Mouse (Mus musculus) liver (tissue): ENCODE results near the gene Gm20518.

Source experiments
- DNase-seq: peaks from one replicate; pipeline ENCODE4 v3.0.0-alpha.2; 2020; ENCODE audit warnings: mixed read lengths

The Gm20518 gene

GRCm38 (mm10) chr16:17891567-17891959, at the start of gene Gm20518:
Gene Gm20518 (minus strand): TSS chr16:17891671.
- DNase-seq = peak; percentile 100

- DNase-seq = peak; percentile 84
These were observed 47.8 kb upstream of the Gm20518 start for GRCm38 (mm10) chr16:17939255-17939751.

GRCm38 (mm10) chr16:17938821-17939220, 47.4 kb upstream of the Gm20518 start:
- DNase-seq = peak; percentile 87

- no peak for DNase-seq
These were observed 46.7 kb upstream of the Gm20518 start for GRCm38 (mm10) chr16:17938187-17938586.

- no peak for DNase-seq
These were observed 45.3 kb upstream of the Gm20518 start for GRCm38 (mm10) chr16:17936776-17937175.

- no peak for DNase-seq
These were observed 43.0 kb upstream of the Gm20518 start for GRCm38 (mm10) chr16:17934445-17934910.

- peak; percentile 47 for DNase-seq
These were observed 42.3 kb upstream of the Gm20518 start for GRCm38 (mm10) chr16:17933594-17934444.

- DNase-seq = no peak
These were observed 40.5 kb upstream of the Gm20518 start for GRCm38 (mm10) chr16:17931906-17932460.

GRCm38 (mm10) chr16:17929631-17930030, 38.2 kb upstream of the Gm20518 start:
- DNase-seq = no peak

- DNase-seq = no peak
These were observed 37.7 kb upstream of the Gm20518 start for GRCm38 (mm10) chr16:17929211-17929610.

GRCm38 (mm10) chr16:17928627-17929104, 37.2 kb upstream of the Gm20518 start:
- DNase-seq = peak; percentile 83

GRCm38 (mm10) chr16:17928087-17928580, 36.7 kb upstream of the Gm20518 start, which contains the start of gene Slc25a1:
Gene Slc25a1 (minus strand): TSS chr16:17928219.
- peak; percentile 95 for DNase-seq

- DNase-seq = peak; percentile 49
These were observed 36.0 kb upstream of the Gm20518 start for GRCm38 (mm10) chr16:17927351-17928082.

- no peak for DNase-seq
These were observed 30.7 kb upstream of the Gm20518 start for GRCm38 (mm10) chr16:17922163-17922538.

- peak; percentile 95 for DNase-seq
These were observed 30.1 kb upstream of the Gm20518 start for GRCm38 (mm10) chr16:17921325-17922162.

- DNase-seq = peak; percentile 36
These were observed 29.1 kb upstream of the Gm20518 start for GRCm38 (mm10) chr16:17920586-17920985.

GRCm38 (mm10) chr16:17914307-17915249, 23.1 kb upstream of the Gm20518 start, which contains the start of gene Gsc2:
Gene Gsc2 (minus strand): TSS chr16:17915059.
- peak; percentile 29 for DNase-seq

GRCm38 (mm10) chr16:17911052-17911595, 19.7 kb upstream of the Gm20518 start, which contains the start of gene Ess2:
Gene Ess2 (minus strand): TSS chr16:17911348.
- peak; percentile 89 for DNase-seq

- DNase-seq = no peak
These were observed 7.0 kb upstream of the Gm20518 start, which contains the start of the genes Dgcr2 and Tssk2 for GRCm38 (mm10) chr16:17898462-17898861. Gene Dgcr2 (minus strand): TSS chr16:17898562. Gene Tssk2 (plus strand): TSS chr16:17898637.

- no peak for DNase-seq
These were observed 4.6 kb upstream of the Gm20518 start for GRCm38 (mm10) chr16:17896091-17896490.
